ENCODE assay signal across 10 mouse cellular contexts in genomic region chr19:11165172-11165571, GRCm38 (mm10). TPM values are rescaled to one million over a fixed set of nuclear protein-coding genes. Genes with fewer than 3 reads are reported as not detected.
DNase-seq lines count a peak whose midpoint lies in the region; ATAC-seq and TF ChIP-seq lines count a peak whose summit lies in the region.
"Had no signal": no experiment of that assay in that cellular context is flagged by ENCODE, and none has a peak within 500 bp of the region (broad histone marks: within the 10 kb centered on the region; RNA-seq: fewer than 3 reads in every experiment).

Gene 1700025F22Rik (minus strand): TSS chr19:11165320.

- intact Hi-C loops in heart, adult 2 months (cut with DNase I) = no loop called here

- no peaks in the 10 kb centered on the region for H3K9me3 ChIP-seq in CH12.LX (replicated peaks; ENCODE audit: low read length)
- H3K9me3 ChIP-seq: neural tube, embryonic 12.5 days had no signal

- TF ChIP-seq EP300 in heart, adult 2 months (IDR thresholded peaks at IDR 0.05; ENCODE audit: insufficient read depth, low read depth, low read length) = no peak
- TF ChIP-seq EP300 in CH12.LX (IDR thresholded peaks at IDR 0.05; ENCODE audit: low read length) = no peak

- TF ChIP-seq CTCF in heart, adult 2 months (IDR thresholded peaks at IDR 0.05) = peak; percentile 47
- peak; percentile 27 to 75; a peak in 2 of 4 replicates for TF ChIP-seq CTCF in CH12.LX (conservative IDR thresholded peaks at IDR 0.05 in 1 of 2, IDR thresholded peaks at IDR 0.05 in 1 of 2; ENCODE audit: low read depth in 2 of 2, low read length in 2 of 2)

- in situ Hi-C loops in CH12.LX (cut with MboI; ENCODE audit: low pct_ligation_motif_present, low pct_unique_long_range_greater_than_20kb, low sequenced_read_pairs) = no loop called here

- peak; percentile 61 for TF ChIP-seq RAD21 in CH12.LX (IDR thresholded peaks at IDR 0.05; ENCODE audit: low read depth, low read length)

- dilution Hi-C loops in CH12.LX (cut with MboI; ENCODE audit: extremely low pct_ligation_motif_present, extremely low pct_unique_long_range_greater_than_20kb, low sequenced_read_pairs) = no loop called here

- H3K4me3 ChIP-seq in heart, adult 2 months = no peak within 1 kb of the TSS
- H3K4me3 ChIP-seq in CH12.LX (replicated peaks in 1 of 3; ENCODE audit: low read depth in 2 of 3, low read length in 2 of 3, poor library complexity in 1 of 3) = no peak within 1 kb of the TSS
- H3K4me3 ChIP-seq: neural tube, embryonic 12.5 days had no signal

- DNase-seq in heart, adult 2 months = peak; percentile 14 to 29
- no peak for DNase-seq in heart, adult 8-10 months (ENCODE audit: low spot score)
- peak; percentile 17 for DNase-seq in CH12.LX (ENCODE audit: extremely low read depth)
- peak; percentile 2 for DNase-seq in spleen, adult 12 weeks (ENCODE audit: low spot score)
- no peak for DNase-seq in Muller cell, postnatal 12 days (ENCODE audit: inconsistent ontology term)
- no peak for DNase-seq in right cerebral cortex, postnatal 14 days
- DNase-seq in ovary, postnatal 14 days (ENCODE audit: low spot score) = no peak

- H3K4me1 ChIP-seq in heart, adult 2 months (ENCODE audit: control insufficient read depth, insufficient read depth, low read length) = no peaks in the 10 kb centered on the region
- H3K4me1 ChIP-seq in CH12.LX (ENCODE audit: control insufficient read depth in 1 of 2, insufficient read depth in 2 of 2) = no peaks in the 10 kb centered on the region
- H3K4me1 ChIP-seq: neural tube, embryonic 12.5 days had no signal

- WGBS in heart, adult 2 months = 35% methylated on average over 10 of the region's 10 CpGs

- H3K27ac ChIP-seq in heart, adult 2 months = no peak within 1 kb of the TSS
- H3K27ac ChIP-seq in CH12.LX (ENCODE audit: insufficient read depth, low read depth) = no peak within 1 kb of the TSS
- H3K27ac ChIP-seq: neural tube, embryonic 12.5 days had no signal

- H3K4me2 ChIP-seq in CH12.LX (ENCODE audit: insufficient read depth, low read depth, poor library complexity, severe bottlenecking) = no peak within 1 kb of the TSS
- H3K4me2 ChIP-seq: neural tube, embryonic 12.5 days had no signal

- H3K79me2 ChIP-seq in heart, adult 2 months (replicated peaks; ENCODE audit: control insufficient read depth, insufficient read depth, low read length) = no peaks in the 10 kb centered on the region
- H3K79me2 ChIP-seq in CH12.LX (replicated peaks; ENCODE audit: control insufficient read depth, extremely low read depth, insufficient read depth, poor library complexity, severe bottlenecking) = no peaks in the 10 kb centered on the region

- H3K27me3 ChIP-seq in heart, adult 2 months (ENCODE audit: control insufficient read depth, insufficient read depth, low read length) = no peaks in the 10 kb centered on the region
- H3K27me3 ChIP-seq in CH12.LX (replicated peaks) = no peaks in the 10 kb centered on the region
- H3K27me3 ChIP-seq: neural tube, embryonic 12.5 days had no signal

- H3K9ac ChIP-seq in heart, adult 2 months (ENCODE audit: low read depth, low read length) = no peak within 1 kb of the TSS
- H3K9ac ChIP-seq in CH12.LX (ENCODE audit: insufficient read depth, low read depth) = no peak within 1 kb of the TSS
- H3K9ac ChIP-seq: neural tube, embryonic 12.5 days had no signal

- no peak for TF ChIP-seq POLR2A in heart, adult 2 months (IDR thresholded peaks at IDR 0.05; ENCODE audit: insufficient read depth, low read depth, low read length)
- TF ChIP-seq POLR2A in CH12.LX (IDR thresholded peaks at IDR 0.05; ENCODE audit: low read depth, low read length) = no peak

- H3K36me3 ChIP-seq in heart, adult 2 months (ENCODE audit: control insufficient read depth, insufficient read depth, low read length) = no peaks in the 10 kb centered on the region
- H3K36me3 ChIP-seq in CH12.LX (replicated peaks in 1 of 2; ENCODE audit: control insufficient read depth in 1 of 2, insufficient read depth in 1 of 2, low read length in 1 of 2) = no peaks in the 10 kb centered on the region
- H3K36me3 ChIP-seq: neural tube, embryonic 12.5 days had no signal

- peak; percentile 62 to 69; a peak in 3 of 4 replicates for ATAC-seq in hematopoietic stem cell, adult 5-6 weeks (replicated peaks in 1 of 2; ENCODE audit: insufficient read depth in 1 of 2, low FRiP score in 2 of 2, low TSS enrichment in 1 of 2, low read depth in 1 of 2, poor library complexity in 2 of 2, severe bottlenecking in 2 of 2)

TF ChIP-seq in CH12.LX, 34 proteins besides CTCF, POLR2A, EP300 and RAD21:
- TF ChIP-seq MAZ (IDR thresholded peaks at IDR 0.05; ENCODE audit: low read depth, low read length) (no peak), GABPA (IDR thresholded peaks at IDR 0.05; ENCODE audit: insufficient replicate concordance, low read depth, low read length) (no peak), SIN3A (IDR thresholded peaks at IDR 0.05; ENCODE audit: low read length) (no peak), CHD2 (IDR thresholded peaks at IDR 0.05; ENCODE audit: low read length) (no peak), ZNF384 (IDR thresholded peaks at IDR 0.05; ENCODE audit: low read depth, low read length) (no peak), JUND (conservative IDR thresholded peaks at IDR 0.05; ENCODE audit: low read depth, low read length) (no peak), MYC (IDR thresholded peaks at IDR 0.05; ENCODE audit: low read depth, low read length) (no peak), KAT2A (IDR thresholded peaks at IDR 0.05; ENCODE audit: insufficient replicate concordance, low read length) (no peak), UBTF (IDR thresholded peaks at IDR 0.05; ENCODE audit: low read depth, low read length) (no peak), RCOR1 (conservative IDR thresholded peaks at IDR 0.05; ENCODE audit: low read depth, low read length) (no peak), IRF4 (IDR thresholded peaks at IDR 0.05; ENCODE audit: low read depth, low read length) (no peak), E2F4 (IDR thresholded peaks at IDR 0.05; ENCODE audit: insufficient replicate concordance, low read depth, low read length) (no peak), HCFC1 (IDR thresholded peaks at IDR 0.05; ENCODE audit: low read depth, low read length) (no peak), TCF12 (IDR thresholded peaks at IDR 0.05; ENCODE audit: low read depth, low read length) (peak; percentile 28; the same call in 1 of the 2 replicates), MEF2A (IDR thresholded peaks at IDR 0.05; ENCODE audit: borderline replicate concordance, low read depth, low read length) (no peak), USF1 (IDR thresholded peaks at IDR 0.05; ENCODE audit: low read depth, low read length) (no peak; the same call in 1 of the 2 replicates), SMC3 (IDR thresholded peaks at IDR 0.05; ENCODE audit: low read depth, low read length) (peak; percentile 76), JUN (IDR thresholded peaks at IDR 0.05; ENCODE audit: insufficient read depth, low read depth, low read length) (no peak), ETS1 (conservative IDR thresholded peaks at IDR 0.05; ENCODE audit: low read depth, low read length) (no peak), PAX5 (IDR thresholded peaks at IDR 0.05; ENCODE audit: low read length) (no peak), TBP (conservative IDR thresholded peaks at IDR 0.05; ENCODE audit: low read depth, low read length) (no peak), BHLHE40 (IDR thresholded peaks at IDR 0.05; ENCODE audit: low read depth, low read length) (peak; percentile 64), MXI1 (IDR thresholded peaks at IDR 0.05; ENCODE audit: low read depth, low read length) (no peak), NELFE (IDR thresholded peaks at IDR 0.05; ENCODE audit: low read depth, low read length) (no peak), ELF1 (IDR thresholded peaks at IDR 0.05; ENCODE audit: low read depth, low read length) (0 out of 2 replicates have a peak, but pooled peaks have one; percentile 25), ZKSCAN1 (IDR thresholded peaks at IDR 0.05; ENCODE audit: borderline replicate concordance, low read depth, low read length) (no peak), MAFK (IDR thresholded peaks at IDR 0.05; ENCODE audit: insufficient replicate concordance, low read length) (no peak), MAX (IDR thresholded peaks at IDR 0.05; ENCODE audit: low read length) (peak; percentile 54; the same call in 1 of the 2 replicates), ZC3H11A (IDR thresholded peaks at IDR 0.05; ENCODE audit: low read depth, low read length) (no peak), CHD1 (IDR thresholded peaks at IDR 0.05; ENCODE audit: low read depth, low read length) (no peak), POLR2AphosphoS2 (IDR thresholded peaks at IDR 0.05; ENCODE audit: low read depth, low read length) (no peak), NRF1 (IDR thresholded peaks at IDR 0.05; ENCODE audit: low read depth, low read length) (no peak), USF2 (conservative IDR thresholded peaks at IDR 0.05; ENCODE audit: low read depth, low read length) (no peak)

RNA-seq across cellular contexts. Expression of gene 1700025F22Rik, which starts in this region (rescaled TPM):
- total RNA-seq in heart, adult 2 months (2021) = not detected
- polyA plus RNA-seq in heart, adult 2 months (2012; rRNA removed) = not detected in 2 replicates
- total RNA-seq in heart, adult 8-10 months (2022) = not detected
- total RNA-seq in CH12.LX (2012; rRNA removed) = not detected in 2 replicates
- not detected in 2 replicates for total RNA-seq in CH12.LX (2014; rRNA removed)
- polyA plus RNA-seq in CH12.LX (2012; ENCODE audit: insufficient read length, low read depth) = not detected in 2 replicates
- not detected in 2 replicates for total RNA-seq in hematopoietic stem cell, adult 5-6 weeks (2017)
- total RNA-seq: left cerebral cortex, adult 18-20 months had no signal
- polyA plus RNA-seq: neural tube, embryonic 12.5 days had no signal

Comparison
In these comparisons a context has a peak if more than half of its experiments do, and no peak if none do; other contexts are left out.
1. Peak in DNase-seq in heart, adult 2 months; RNA of the gene not detected or under 1 TPM.
2. Peak in DNase-seq in CH12.LX; RNA of the gene not detected or under 1 TPM.
3. Peak in ATAC-seq in hematopoietic stem cell, adult 5-6 weeks; RNA of the gene not detected or under 1 TPM.